Comparison of ENCODE assay signal across 8 mouse cellular contexts in the genomic region with DNA sequence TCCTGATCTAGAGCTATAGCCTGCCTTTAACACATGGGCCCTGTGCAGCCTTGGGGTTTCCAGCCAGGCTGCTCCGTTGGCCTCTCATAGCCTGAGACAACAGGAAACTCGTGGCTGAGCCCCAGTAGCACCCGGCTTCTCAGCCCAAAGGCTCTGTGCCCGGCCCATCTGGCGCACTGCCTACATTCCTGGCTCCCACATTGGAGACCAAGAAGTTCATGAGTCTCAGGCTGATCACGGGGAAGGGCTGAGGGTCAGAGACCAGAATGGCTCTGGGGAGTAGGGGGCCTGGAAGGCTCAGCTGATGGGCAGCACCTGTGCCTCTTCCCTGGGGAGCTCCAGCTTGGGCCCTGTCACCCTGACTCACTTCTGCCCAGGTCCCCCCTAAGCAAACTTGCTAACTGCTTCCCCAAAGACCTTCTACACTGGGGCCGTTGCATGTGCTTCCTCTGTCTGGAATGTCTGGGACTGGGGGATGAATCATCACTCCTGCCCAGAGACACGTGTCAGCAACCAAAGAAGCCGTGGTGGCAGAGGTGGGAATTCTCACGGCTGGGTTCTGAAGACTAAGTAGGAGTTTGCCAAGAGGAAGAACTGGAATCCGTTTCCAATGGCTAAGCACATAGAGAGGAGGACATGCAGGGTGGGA. TPM values are rescaled to one million over a fixed set of nuclear protein-coding genes. Genes with fewer than 3 reads are reported as not detected.
DNase-seq lines count a peak whose midpoint lies in the region; ATAC-seq lines count a peak whose summit lies in the region.

No protein-coding gene starts in this region.

- peaks cover 17% of the 10 kb centered on the region for H3K4me1 ChIP-seq in hindbrain, embryonic 13.5 days (replicated peaks)
- H3K4me1 ChIP-seq in hindbrain, embryonic 12.5 days, result peaks cover 8% of the 10 kb centered on the region
- H3K4me1 ChIP-seq in midbrain, embryonic 16.5 days (ENCODE audit: control insufficient read depth, insufficient read depth, low read length), result no peaks in the 10 kb centered on the region

- H3K27me3 ChIP-seq in hindbrain, embryonic 13.5 days, result peaks cover 14% of the 10 kb centered on the region
- peaks cover 19% of the 10 kb centered on the region for H3K27me3 ChIP-seq in hindbrain, embryonic 12.5 days
- no peaks in the 10 kb centered on the region for H3K27me3 ChIP-seq in midbrain, embryonic 16.5 days (ENCODE audit: control insufficient read depth, insufficient read depth, low read depth, low read length)

- H3K9ac ChIP-seq in hindbrain, embryonic 13.5 days, result peak overlapping the region; percentile 24; the same call in 1 of the 2 replicates
- H3K9ac ChIP-seq in hindbrain, embryonic 12.5 days, result no peak overlapping the region
- no peak overlapping the region for H3K9ac ChIP-seq in midbrain, embryonic 16.5 days (ENCODE audit: low read depth, low read length)

- DNase-seq in adipocyte (ENCODE audit: low spot score), result peak; percentile 81
- peak; percentile 85 for DNase-seq in gastrocnemius, postnatal 10 days
- peak; percentile 93 for DNase-seq in kidney, postnatal 14 days
- DNase-seq in testis, postnatal 14 days (ENCODE audit: low spot score), result peak; percentile 65
- DNase-seq in embryo, embryonic 11 days, result no peak

- no peak overlapping the region for H3K4me2 ChIP-seq in hindbrain, embryonic 13.5 days
- no peak overlapping the region for H3K4me2 ChIP-seq in hindbrain, embryonic 12.5 days (replicated peaks)
- no peak overlapping the region for H3K4me2 ChIP-seq in midbrain, embryonic 16.5 days (ENCODE audit: low read length)

- H3K36me3 ChIP-seq in hindbrain, embryonic 13.5 days, result no peaks in the 10 kb centered on the region
- no peaks in the 10 kb centered on the region for H3K36me3 ChIP-seq in hindbrain, embryonic 12.5 days
- no peaks in the 10 kb centered on the region for H3K36me3 ChIP-seq in midbrain, embryonic 16.5 days (ENCODE audit: control insufficient read depth, insufficient read depth, low read length)

- no peak overlapping the region for H3K4me3 ChIP-seq in hindbrain, embryonic 13.5 days
- H3K4me3 ChIP-seq in hindbrain, embryonic 12.5 days, result no peak overlapping the region
- no peak overlapping the region for H3K4me3 ChIP-seq in midbrain, embryonic 16.5 days (ENCODE audit: low read depth, low read length)

- 65% methylated on average over 11 of the region's 11 CpGs for WGBS in hindbrain, embryonic 13.5 days
- WGBS in hindbrain, embryonic 12.5 days, result 67% methylated on average over 11 of the region's 11 CpGs
- 62% methylated on average over 11 of the region's 11 CpGs for WGBS in midbrain, embryonic 16.5 days

- no peaks in the 10 kb centered on the region for H3K9me3 ChIP-seq in hindbrain, embryonic 13.5 days
- no peaks in the 10 kb centered on the region for H3K9me3 ChIP-seq in hindbrain, embryonic 12.5 days (replicated peaks)
- no peaks in the 10 kb centered on the region for H3K9me3 ChIP-seq in midbrain, embryonic 16.5 days (replicated peaks; ENCODE audit: control insufficient read depth, low read length, poor library complexity, severe bottlenecking)

- no peak overlapping the region for H3K27ac ChIP-seq in hindbrain, embryonic 13.5 days
- no peak overlapping the region for H3K27ac ChIP-seq in hindbrain, embryonic 12.5 days
- H3K27ac ChIP-seq in midbrain, embryonic 16.5 days (ENCODE audit: low read length), result no peak overlapping the region

- no peak for ATAC-seq in hindbrain, embryonic 13.5 days (ENCODE audit: low FRiP score)
- ATAC-seq in hindbrain, embryonic 12.5 days (ENCODE audit: low FRiP score), result no peak
- no peak for ATAC-seq in midbrain, embryonic 16.5 days

RNA-seq across cellular contexts. Expression of a gene that starts 2.2 kb away (rescaled TPM):
- polyA plus RNA-seq in hindbrain, embryonic 13.5 days (2015; fragmentation: Nextera tagmentation; extraction: Ambion mirVana), result 17.3 and 18.4 TPM in 2 replicates
- 21.9 and 22.5 TPM in 2 replicates for polyA plus RNA-seq in hindbrain, embryonic 12.5 days (2016; fragmentation: Nextera tagmentation; extraction: Ambion mirVana)
- total RNA-seq in gastrocnemius, postnatal 10 days (2021), result 1 to 10 TPM; 7.0 TPM
- polyA plus RNA-seq in midbrain, embryonic 16.5 days (2015; fragmentation: Nextera tagmentation; extraction: Ambion mirVana), result 22.5 and 22.8 TPM in 2 replicates

RNA-seq across cellular contexts. Expression of a gene that starts 28.2 kb away (rescaled TPM):
- 0.30 and 0.49 TPM in 2 replicates for polyA plus RNA-seq in hindbrain, embryonic 13.5 days (2015; fragmentation: Nextera tagmentation; extraction: Ambion mirVana)
- polyA plus RNA-seq in hindbrain, embryonic 12.5 days (2016; fragmentation: Nextera tagmentation; extraction: Ambion mirVana), result 0.28 and 0.73 TPM in 2 replicates
- total RNA-seq in gastrocnemius, postnatal 10 days (2021), result under 1 TPM; 0.21 to 0.27 TPM
- 0.35 TPM in 2 replicates for polyA plus RNA-seq in midbrain, embryonic 16.5 days (2015; fragmentation: Nextera tagmentation; extraction: Ambion mirVana)
